Mouse (Mus musculus): ENCODE measurements at regions not wholly inside any gene's neighbourhood (a gene's known extent, or its start where the extent isn't known, plus 50 kb on each side); places are given as distances from the start of the nearest gene placed in this dataset.

GRCm38 (mm10) chr19:14090106-14090505 is 176.8 kb downstream of the Olfr1505 start:
- Histone ChIP-seq H3K27me3 (ENCODE audit: control insufficient read depth, insufficient read depth, low read length) (no peaks in the 10 kb centered on the region), H3K36me3 (replicated peaks; ENCODE audit: control insufficient read depth, insufficient read depth, low read depth, low read length) (no peaks in the 10 kb centered on the region), H3K4me1 (ENCODE audit: control insufficient read depth, insufficient read depth, low read length) (no peaks in the 10 kb centered on the region), H3K9me3 (replicated peaks; ENCODE audit: control insufficient read depth, low read length) (no peaks in the 10 kb centered on the region), H3K4me2 (ENCODE audit: low read depth, low read length) (no peak overlapping the region), H3K27ac (replicated peaks; ENCODE audit: low read depth, low read length) (no peak overlapping the region), H3K9ac (replicated peaks; ENCODE audit: low read length) (no peak overlapping the region), H3K4me3 (ENCODE audit: low read depth, low read length) (no peak overlapping the region)
- no peak for DNase-seq (ENCODE audit: low spot score)
- WGBS = 97% methylated on average over 3 of the region's 3 CpGs
- no peak for ATAC-seq (replicated peaks; ENCODE audit: insufficient number of reproducible peaks, low FRiP score, low TSS enrichment, low read depth)

- Histone ChIP-seq H3K9me3 (replicated peaks; ENCODE audit: control insufficient read depth, low read length) (no peaks in the 10 kb centered on the region), H3K27me3 (ENCODE audit: control insufficient read depth, insufficient read depth, low read length) (no peaks in the 10 kb centered on the region), H3K27ac (replicated peaks; ENCODE audit: low read depth, low read length) (no peak overlapping the region), H3K4me2 (ENCODE audit: low read depth, low read length) (no peak overlapping the region), H3K9ac (replicated peaks; ENCODE audit: low read length) (no peak overlapping the region), H3K36me3 (replicated peaks; ENCODE audit: control insufficient read depth, insufficient read depth, low read depth, low read length) (no peaks in the 10 kb centered on the region), H3K4me3 (ENCODE audit: low read depth, low read length) (no peak overlapping the region), H3K4me1 (ENCODE audit: control insufficient read depth, insufficient read depth, low read length) (no peaks in the 10 kb centered on the region)
- DNase-seq (ENCODE audit: low spot score) (peak; percentile 56), ATAC-seq (replicated peaks; ENCODE audit: insufficient number of reproducible peaks, low FRiP score, low TSS enrichment, low read depth) (no peak)
- WGBS = 43% methylated on average over 2 of the region's 2 CpGs
These were observed 180.9 kb downstream of the Olfr1505 start for GRCm38 (mm10) chr19:14094191-14094590.

- H3K4me1 ChIP-seq (ENCODE audit: control insufficient read depth, insufficient read depth, low read length) = no peaks in the 10 kb centered on the region
- no peak overlapping the region for H3K4me3 ChIP-seq (ENCODE audit: low read depth, low read length)
- no peak overlapping the region for H3K9ac ChIP-seq (replicated peaks; ENCODE audit: low read length)
- H3K36me3 ChIP-seq (replicated peaks; ENCODE audit: control insufficient read depth, insufficient read depth, low read depth, low read length) = no peaks in the 10 kb centered on the region
- H3K27ac ChIP-seq (replicated peaks; ENCODE audit: low read depth, low read length) = no peak overlapping the region
- ATAC-seq (replicated peaks; ENCODE audit: insufficient number of reproducible peaks, low FRiP score, low TSS enrichment, low read depth) (no peak), DNase-seq (ENCODE audit: low spot score) (no peak)
- no peaks in the 10 kb centered on the region for H3K9me3 ChIP-seq (replicated peaks; ENCODE audit: control insufficient read depth, low read length)
- 64% methylated on average over 5 of the region's 5 CpGs for WGBS
- H3K4me2 ChIP-seq (ENCODE audit: low read depth, low read length) = no peak overlapping the region
- H3K27me3 ChIP-seq (ENCODE audit: control insufficient read depth, insufficient read depth, low read length) = no peaks in the 10 kb centered on the region
These were observed 182.9 kb downstream of the Olfr1505 start for GRCm38 (mm10) chr19:14096187-14096586.

- DNase-seq (ENCODE audit: low spot score) (no peak), ATAC-seq (replicated peaks; ENCODE audit: insufficient number of reproducible peaks, low FRiP score, low TSS enrichment, low read depth) (no peak)
- Histone ChIP-seq H3K4me1 (ENCODE audit: control insufficient read depth, insufficient read depth, low read length) (no peaks in the 10 kb centered on the region), H3K4me3 (ENCODE audit: low read depth, low read length) (no peak overlapping the region), H3K9ac (replicated peaks; ENCODE audit: low read length) (no peak overlapping the region), H3K4me2 (ENCODE audit: low read depth, low read length) (no peak overlapping the region), H3K9me3 (replicated peaks; ENCODE audit: control insufficient read depth, low read length) (no peaks in the 10 kb centered on the region), H3K27me3 (ENCODE audit: control insufficient read depth, insufficient read depth, low read length) (no peaks in the 10 kb centered on the region), H3K36me3 (replicated peaks; ENCODE audit: control insufficient read depth, insufficient read depth, low read depth, low read length) (no peaks in the 10 kb centered on the region), H3K27ac (replicated peaks; ENCODE audit: low read depth, low read length) (no peak overlapping the region)
- WGBS = 63% methylated on average over 4 of the region's 4 CpGs
These were observed 195.8 kb downstream of the Olfr1505 start for GRCm38 (mm10) chr19:14109091-14109490.

- no peak overlapping the region for H3K27ac ChIP-seq (replicated peaks; ENCODE audit: low read depth, low read length)
- no peaks in the 10 kb centered on the region for H3K27me3 ChIP-seq (ENCODE audit: control insufficient read depth, insufficient read depth, low read length)
- no peak for ATAC-seq (replicated peaks; ENCODE audit: insufficient number of reproducible peaks, low FRiP score, low TSS enrichment, low read depth)
- H3K36me3 ChIP-seq (replicated peaks; ENCODE audit: control insufficient read depth, insufficient read depth, low read depth, low read length) = no peaks in the 10 kb centered on the region
- H3K4me1 ChIP-seq (ENCODE audit: control insufficient read depth, insufficient read depth, low read length) = no peaks in the 10 kb centered on the region; the same call in 1 of the 2 replicates
- H3K4me3 ChIP-seq (ENCODE audit: low read depth, low read length) = no peak overlapping the region
- 10% methylated on average over 8 of the region's 8 CpGs for WGBS
- H3K9ac ChIP-seq (replicated peaks; ENCODE audit: low read length) = no peak overlapping the region
- H3K9me3 ChIP-seq (replicated peaks; ENCODE audit: control insufficient read depth, low read length) = no peaks in the 10 kb centered on the region
- no peak overlapping the region for H3K4me2 ChIP-seq (ENCODE audit: low read depth, low read length)
- peak; percentile 77 for DNase-seq (ENCODE audit: low spot score)
These were observed 210.2 kb downstream of the Olfr1505 start for GRCm38 (mm10) chr19:14123348-14124113.

- H3K9me3 ChIP-seq (replicated peaks; ENCODE audit: control insufficient read depth, low read length) = no peaks in the 10 kb centered on the region
- ATAC-seq (replicated peaks; ENCODE audit: insufficient number of reproducible peaks, low FRiP score, low TSS enrichment, low read depth) (no peak), DNase-seq (ENCODE audit: low spot score) (no peak)
- 22% methylated on average over 5 of the region's 5 CpGs for WGBS
- no peak overlapping the region for H3K4me2 ChIP-seq (ENCODE audit: low read depth, low read length)
- H3K27ac ChIP-seq (replicated peaks; ENCODE audit: low read depth, low read length) = no peak overlapping the region
- no peak overlapping the region for H3K4me3 ChIP-seq (ENCODE audit: low read depth, low read length)
- no peaks in the 10 kb centered on the region for H3K36me3 ChIP-seq (replicated peaks; ENCODE audit: control insufficient read depth, insufficient read depth, low read depth, low read length)
- H3K27me3 ChIP-seq (ENCODE audit: control insufficient read depth, insufficient read depth, low read length) = no peaks in the 10 kb centered on the region
- H3K9ac ChIP-seq (replicated peaks; ENCODE audit: low read length) = no peak overlapping the region
- no peaks in the 10 kb centered on the region; the same call in 1 of the 2 replicates for H3K4me1 ChIP-seq (ENCODE audit: control insufficient read depth, insufficient read depth, low read length)
These were observed 211.0 kb downstream of the Olfr1505 start for GRCm38 (mm10) chr19:14124250-14124827.

GRCm38 (mm10) chr19:14124986-14125385 is 211.7 kb downstream of the Olfr1505 start:
- 35% methylated on average over 5 of the region's 5 CpGs for WGBS
- no peaks in the 10 kb centered on the region for H3K27me3 ChIP-seq (ENCODE audit: control insufficient read depth, insufficient read depth, low read length)
- H3K9me3 ChIP-seq (replicated peaks; ENCODE audit: control insufficient read depth, low read length) = no peaks in the 10 kb centered on the region
- no peaks in the 10 kb centered on the region; the same call in 1 of the 2 replicates for H3K4me1 ChIP-seq (ENCODE audit: control insufficient read depth, insufficient read depth, low read length)
- no peak overlapping the region for H3K27ac ChIP-seq (replicated peaks; ENCODE audit: low read depth, low read length)
- H3K9ac ChIP-seq (replicated peaks; ENCODE audit: low read length) = no peak overlapping the region
- H3K36me3 ChIP-seq (replicated peaks; ENCODE audit: control insufficient read depth, insufficient read depth, low read depth, low read length) = no peaks in the 10 kb centered on the region
- H3K4me3 ChIP-seq (ENCODE audit: low read depth, low read length) = no peak overlapping the region
- H3K4me2 ChIP-seq (ENCODE audit: low read depth, low read length) = no peak overlapping the region
- ATAC-seq (replicated peaks; ENCODE audit: insufficient number of reproducible peaks, low FRiP score, low TSS enrichment, low read depth) = no peak
- DNase-seq (ENCODE audit: low spot score) = no peak

- H3K4me2 ChIP-seq (ENCODE audit: low read depth, low read length) = no peak overlapping the region
- ATAC-seq (replicated peaks; ENCODE audit: insufficient number of reproducible peaks, low FRiP score, low TSS enrichment, low read depth) = peak; percentile 56
- peak; percentile 78 for DNase-seq (ENCODE audit: low spot score)
- no peaks in the 10 kb centered on the region; the same call in 1 of the 2 replicates for H3K4me1 ChIP-seq (ENCODE audit: control insufficient read depth, insufficient read depth, low read length)
- no peaks in the 10 kb centered on the region for H3K27me3 ChIP-seq (ENCODE audit: control insufficient read depth, insufficient read depth, low read length)
- no peak overlapping the region for H3K4me3 ChIP-seq (ENCODE audit: low read depth, low read length)
- 20% methylated on average over 8 of the region's 8 CpGs for WGBS
- no peak overlapping the region for H3K9ac ChIP-seq (replicated peaks; ENCODE audit: low read length)
- no peaks in the 10 kb centered on the region for H3K36me3 ChIP-seq (replicated peaks; ENCODE audit: control insufficient read depth, insufficient read depth, low read depth, low read length)
- H3K27ac ChIP-seq (replicated peaks; ENCODE audit: low read depth, low read length) = no peak overlapping the region
- H3K9me3 ChIP-seq (replicated peaks; ENCODE audit: control insufficient read depth, low read length) = no peaks in the 10 kb centered on the region
These were observed 215.3 kb downstream of the Olfr1505 start for GRCm38 (mm10) chr19:14128397-14129209.

All from embryonic facial prominence, embryonic 11.5 days (tissue).